Comparison of ENCODE assay signal across 9 mouse cellular contexts in the genomic region with DNA sequence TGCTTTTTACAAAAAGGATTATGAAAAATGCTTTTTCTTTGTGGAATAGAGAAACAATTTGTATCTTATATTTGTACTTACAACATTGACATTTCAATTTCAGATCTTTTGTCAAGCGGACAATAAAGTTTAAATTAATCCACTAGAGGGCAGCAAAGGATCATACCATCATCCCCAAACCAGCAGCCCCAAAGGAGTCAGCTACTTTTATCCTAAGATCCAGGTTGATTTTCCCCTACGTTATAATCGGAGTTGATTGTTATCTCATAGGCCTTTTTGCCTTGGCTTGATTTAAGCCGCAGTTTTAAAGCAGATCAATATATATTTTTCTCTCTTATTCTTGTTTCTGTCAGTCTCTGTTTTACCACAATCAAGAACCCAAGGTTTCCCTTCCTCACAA. TPM values are rescaled to one million over a fixed set of nuclear protein-coding genes. Genes with fewer than 3 reads are reported as not detected.
DNase-seq lines count a peak whose midpoint lies in the region; ATAC-seq lines count a peak whose summit lies in the region.
"Had no signal": no experiment of that assay in that cellular context is flagged by ENCODE, and none has a peak within 500 bp of the region (broad histone marks: within the 10 kb centered on the region; RNA-seq: fewer than 3 reads in every experiment).

No protein-coding gene starts in this region.

- no peaks in the 10 kb centered on the region for H3K36me3 ChIP-seq in hindbrain, embryonic 16.5 days (ENCODE audit: control insufficient read depth, insufficient read depth, low read length)
- H3K36me3 ChIP-seq: limb, embryonic 13.5 days had no signal

- H3K4me2 ChIP-seq in hindbrain, embryonic 16.5 days (ENCODE audit: low read length): no peak overlapping the region
- H3K4me2 ChIP-seq: limb, embryonic 13.5 days had no signal

- H3K9ac ChIP-seq in hindbrain, embryonic 16.5 days (ENCODE audit: low read depth, low read length): no peak overlapping the region
- H3K9ac ChIP-seq: limb, embryonic 13.5 days had no signal

- H3K4me3 ChIP-seq in hindbrain, embryonic 16.5 days (ENCODE audit: low read length): no peak overlapping the region
- H3K4me3 ChIP-seq: limb, embryonic 13.5 days had no signal

- intact Hi-C loops in heart, postnatal 36 days (cut with DNase I): loop anchor here (1.0 to 10.0 kb wide), 3 partner anchors 124 to 453 kb away; partner anchors contain the start of gene Cenpc1

- no peaks in the 10 kb centered on the region for H3K27me3 ChIP-seq in hindbrain, embryonic 16.5 days (replicated peaks; ENCODE audit: control insufficient read depth, insufficient read depth, low read length)
- H3K27me3 ChIP-seq: limb, embryonic 13.5 days had no signal

- no peak overlapping the region for H3K27ac ChIP-seq in hindbrain, embryonic 16.5 days (ENCODE audit: low read depth, low read length)
- H3K27ac ChIP-seq: limb, embryonic 13.5 days had no signal

- H3K4me1 ChIP-seq in hindbrain, embryonic 16.5 days (ENCODE audit: control insufficient read depth, insufficient read depth, low read depth, low read length): no peaks in the 10 kb centered on the region
- H3K4me1 ChIP-seq: limb, embryonic 13.5 days had no signal

- peak; percentile 71 for DNase-seq in heart, adult 8-10 months (ENCODE audit: low spot score)
- DNase-seq in heart, postnatal 36 days: no peak
- peak; percentile 51 for DNase-seq in CD4-positive helper T cell, adult 2 months (ENCODE audit: low read depth, low spot score)
- peak; percentile 27 for DNase-seq in retina, postnatal 7 days (ENCODE audit: low read depth, low spot score)
- DNase-seq in gastrocnemius, postnatal 25 days: no peak
- no peak for DNase-seq in ovary, postnatal 14 days (ENCODE audit: low spot score)

- H3K9me3 ChIP-seq in hindbrain, embryonic 16.5 days (ENCODE audit: control insufficient read depth, low read length): no peaks in the 10 kb centered on the region
- H3K9me3 ChIP-seq: limb, embryonic 13.5 days had no signal

- ATAC-seq in activated CD4-positive, CD25-positive, alpha-beta regulatory T cell, adult 4 months: peak; percentile 60
- ATAC-seq in hindbrain, embryonic 16.5 days: peak; percentile 80

- 17% methylated on average over 4 of the region's 4 CpGs for WGBS in hindbrain, embryonic 16.5 days

RNA-seq across cellular contexts. Expression of gene Gnrhr, which starts 6.3 kb away (rescaled TPM):
- total RNA-seq in heart, adult 8-10 months (2022): under 1 TPM; 0.19 to 0.59 (median 0.32) TPM
- under 1 TPM; 0.22 to 0.84 TPM for total RNA-seq in heart, postnatal 36 days (2021)
- polyA plus RNA-seq in activated CD4-positive, CD25-positive, alpha-beta regulatory T cell, adult 4 months (2017; shearing (Covaris generic)): not detected
- not detected in 2 replicates for polyA plus RNA-seq in hindbrain, embryonic 16.5 days (2015; fragmentation: Nextera tagmentation; extraction: Ambion mirVana)
- not detected for total RNA-seq in gastrocnemius, postnatal 25 days (2021)
- polyA plus RNA-seq: limb, embryonic 13.5 days had no signal

RNA-seq across cellular contexts. Expression of gene Uba6, which starts 18.8 kb away (rescaled TPM):
- 1 to 10 TPM; 6.8 to 8.2 (median 7.7) TPM for total RNA-seq in heart, adult 8-10 months (2022)
- 1 to 10 TPM; 6.7 to 7.3 TPM for total RNA-seq in heart, postnatal 36 days (2021)
- polyA plus RNA-seq in activated CD4-positive, CD25-positive, alpha-beta regulatory T cell, adult 4 months (2017; shearing (Covaris generic)): 10 to 100 TPM; 13.9 to 18.3 TPM
- polyA plus RNA-seq in hindbrain, embryonic 16.5 days (2015; fragmentation: Nextera tagmentation; extraction: Ambion mirVana): 12.5 and 14.7 TPM in 2 replicates
- 1 to 10 TPM; 4.3 to 4.4 TPM for total RNA-seq in gastrocnemius, postnatal 25 days (2021)

Comparison
In these comparisons a context has a peak if more than half of its experiments do, and no peak if none do; other contexts are left out.
1. DNase-seq: peak in heart, adult 8-10 months (single experiment), CD4-positive helper T cell, adult 2 months (single experiment) and retina, postnatal 7 days (single experiment); none in heart, postnatal 36 days (0 of 2), gastrocnemius, postnatal 25 days (single experiment) and ovary, postnatal 14 days (single experiment).